Mouse (Mus musculus): ENCODE results near the gene Cd2.

GRCm38 (mm10) chr3:101290036-101290435 is 2.3 kb upstream of the Cd2 start:
- TF ChIP-seq CTCF (IDR thresholded peaks at IDR 0.05; ENCODE audit: low read depth, low read length) (no peak), POLR2A (IDR thresholded peaks at IDR 0.05; ENCODE audit: extremely low read depth, insufficient read depth, low read length) (no peak)

Data from liver, adult 2 months (tissue).